Mouse (Mus musculus): ENCODE results near the gene Smn1. TPM values are rescaled to one million over a fixed set of nuclear protein-coding genes. Genes with fewer than 3 reads are reported as not detected.

Gene Smn1
- 45.1 and 49.1 TPM in 2 replicates for polyA plus RNA-seq (2015; fragmentation: Nextera tagmentation; extraction: Ambion mirVana)

DNA sequence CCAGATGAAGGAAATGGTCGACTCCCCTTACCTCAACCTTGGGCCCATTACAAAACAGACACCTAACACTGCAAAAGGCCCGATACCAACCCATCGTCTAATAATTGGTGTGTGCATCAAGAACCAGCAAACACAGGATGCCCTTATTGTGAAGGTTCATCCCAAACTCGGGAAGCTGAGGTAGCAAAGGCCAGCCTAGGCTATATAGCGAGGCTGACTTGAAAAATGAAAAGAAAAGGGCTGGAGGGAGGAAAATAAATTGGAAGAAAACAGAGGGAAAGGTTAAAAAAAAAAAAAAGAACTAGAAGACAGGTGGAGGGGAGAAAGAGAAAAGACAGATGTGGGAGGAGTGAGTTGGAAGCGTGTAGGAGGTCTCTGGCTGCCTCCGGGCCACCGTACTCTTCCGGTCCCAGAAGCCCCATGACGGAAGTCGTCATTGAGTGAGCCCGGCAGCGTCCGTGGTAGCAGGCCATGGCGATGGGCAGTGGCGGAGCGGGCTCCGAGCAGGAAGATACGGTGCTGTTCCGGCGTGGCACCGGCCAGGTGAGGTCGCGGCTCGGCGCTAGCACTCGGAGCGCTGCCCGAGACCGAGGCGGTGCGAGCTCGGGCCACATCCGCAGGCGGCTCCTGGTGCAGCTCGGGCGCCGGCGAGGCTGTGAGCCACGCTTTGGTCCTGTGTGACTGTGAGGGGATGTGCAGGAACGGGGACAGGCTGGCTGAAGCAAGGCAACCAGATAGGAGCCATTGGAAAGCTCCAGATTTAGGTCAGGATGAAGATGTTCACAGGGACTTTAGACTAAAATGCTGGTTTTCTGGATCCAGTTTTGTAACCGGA, at the start of gene Smn1:
Smn1 (plus strand) TSS at position 430 of the 835 bp plus-strand sequence.
- H3K36me3 ChIP-seq = peaks cover 9% of the 10 kb centered on the region; the same call in 1 of the 2 replicates
- H3K4me1 ChIP-seq (replicated peaks) = peaks cover 9% of the 10 kb centered on the region
- no peak within 1 kb of the TSS for H3K27ac ChIP-seq
- H3K4me3 ChIP-seq (replicated peaks) = peak within 1 kb of the TSS; percentile 93
- no peaks in the 10 kb centered on the region for H3K27me3 ChIP-seq (replicated peaks)
- peak within 1 kb of the TSS; percentile 76 for H3K4me2 ChIP-seq (replicated peaks)
- no peaks in the 10 kb centered on the region for H3K9me3 ChIP-seq
- H3K9ac ChIP-seq = peak within 1 kb of the TSS; percentile 87
- 4% methylated on average over 42 of the region's 42 CpGs for WGBS
- ATAC-seq = peak; percentile 99

GRCm38 (mm10) chr13:100098808-100099207, 25.8 kb upstream of the Smn1 start:
- no peak for ATAC-seq

GRCm38 (mm10) chr13:100103052-100103658, 21.5 kb upstream of the Smn1 start:
- WGBS = 4% methylated on average over 15 of the region's 15 CpGs
- Histone ChIP-seq H3K36me3 (0 out of 2 replicates have a peak, but pooled peaks cover 3% of the 10 kb centered on the region), H3K27ac (peak overlapping the region; percentile 82), H3K9me3 (no peaks in the 10 kb centered on the region), H3K4me2 (replicated peaks) (peak overlapping the region; percentile 73), H3K27me3 (replicated peaks) (no peaks in the 10 kb centered on the region), H3K9ac (peak overlapping the region; percentile 95), H3K4me1 (replicated peaks) (peaks cover 12% of the 10 kb centered on the region), H3K4me3 (replicated peaks) (peak overlapping the region; percentile 94)
- ATAC-seq = 0 out of 2 replicates have a peak, but pooled peaks have one; percentile 2

More at GRCm38 (mm10) chr13:100098808-100099207, 25.8 kb upstream of the Smn1 start:
- Histone ChIP-seq H3K27me3 (replicated peaks) (no peaks in the 10 kb centered on the region), H3K9me3 (no peaks in the 10 kb centered on the region), H3K4me3 (replicated peaks) (no peak overlapping the region), H3K27ac (no peak overlapping the region), H3K36me3 (peaks cover 17% of the 10 kb centered on the region), H3K4me1 (replicated peaks) (peaks cover 7% of the 10 kb centered on the region), H3K9ac (no peak overlapping the region), H3K4me2 (replicated peaks) (no peak overlapping the region)
- 88% methylated on average over 6 of the region's 6 CpGs for WGBS

DNA sequence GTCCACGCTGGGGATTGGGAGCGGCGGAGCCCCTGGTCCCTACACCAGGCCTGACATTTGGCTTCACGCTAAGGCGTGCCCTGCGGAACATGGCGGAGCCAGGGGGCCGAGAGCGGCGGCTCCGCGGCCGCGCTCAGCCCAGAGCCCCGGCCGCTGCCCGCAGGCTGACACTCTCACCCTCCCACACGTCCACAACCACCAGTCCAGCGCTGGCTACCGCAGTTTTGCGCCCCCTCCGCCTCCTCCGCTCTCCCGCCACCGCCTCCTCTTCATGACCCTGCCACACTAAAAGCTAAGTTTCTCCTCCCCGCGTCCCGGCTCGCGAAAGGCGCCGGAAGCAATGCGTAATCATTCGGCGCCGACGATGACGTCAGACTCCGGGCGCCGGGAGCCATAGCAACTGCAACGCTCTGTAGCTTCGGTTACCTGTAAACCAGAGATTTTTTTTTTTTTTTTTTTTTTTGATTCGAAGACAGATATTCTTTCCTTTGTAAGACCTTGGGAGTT, 20.9 kb upstream of the Smn1 start, which contains the start of gene Bdp1:
Bdp1 (minus strand) TSS at position 323 of the 507 bp plus-strand sequence.
- Histone ChIP-seq H3K4me2 (replicated peaks) (peak within 1 kb of the TSS; percentile 73), H3K9me3 (no peaks in the 10 kb centered on the region), H3K9ac (peak within 1 kb of the TSS; percentile 95), H3K4me3 (replicated peaks) (peak within 1 kb of the TSS; percentile 94), H3K27ac (peak within 1 kb of the TSS; percentile 82), H3K36me3 (no peaks in the 10 kb centered on the region), H3K27me3 (replicated peaks) (no peaks in the 10 kb centered on the region), H3K4me1 (replicated peaks) (peaks cover 12% of the 10 kb centered on the region)
- ATAC-seq = peak; percentile 78
- WGBS = under 1% methylated on average over 44 of the region's 44 CpGs

GRCm38 (mm10) chr13:100107652-100108472, 16.8 kb upstream of the Smn1 start, which contains the start of gene Serf1:
Serf1 (plus strand) TSS chr13:100108012.
- Histone ChIP-seq H3K9me3 (no peaks in the 10 kb centered on the region), H3K27ac (peak within 1 kb of the TSS; percentile 73), H3K4me3 (replicated peaks) (peak within 1 kb of the TSS; percentile 79), H3K4me1 (replicated peaks) (0 out of 2 replicates have a peak, but pooled peaks cover 9% of the 10 kb centered on the region), H3K36me3 (no peaks in the 10 kb centered on the region), H3K4me2 (replicated peaks) (peak within 1 kb of the TSS; percentile 92), H3K27me3 (replicated peaks) (no peaks in the 10 kb centered on the region), H3K9ac (peak within 1 kb of the TSS; percentile 73)
- WGBS = under 1% methylated on average over 70 of the region's 76 CpGs
- ATAC-seq = peak; percentile 87

GRCm38 (mm10) chr13:100112218-100112972, 12.3 kb upstream of the Smn1 start:
- 43% methylated on average over 5 of the region's 5 CpGs for WGBS
- H3K4me3 ChIP-seq (replicated peaks) = no peak overlapping the region
- no peak overlapping the region for H3K9ac ChIP-seq
- no peak overlapping the region for H3K4me2 ChIP-seq (replicated peaks)
- no peaks in the 10 kb centered on the region for H3K9me3 ChIP-seq
- no peaks in the 10 kb centered on the region for H3K27me3 ChIP-seq (replicated peaks)
- 0 out of 2 replicates have a peak, but pooled peaks cover 7% of the 10 kb centered on the region for H3K4me1 ChIP-seq (replicated peaks)
- no peak for ATAC-seq
- H3K36me3 ChIP-seq = no peaks in the 10 kb centered on the region
- no peak overlapping the region for H3K27ac ChIP-seq

DNA sequence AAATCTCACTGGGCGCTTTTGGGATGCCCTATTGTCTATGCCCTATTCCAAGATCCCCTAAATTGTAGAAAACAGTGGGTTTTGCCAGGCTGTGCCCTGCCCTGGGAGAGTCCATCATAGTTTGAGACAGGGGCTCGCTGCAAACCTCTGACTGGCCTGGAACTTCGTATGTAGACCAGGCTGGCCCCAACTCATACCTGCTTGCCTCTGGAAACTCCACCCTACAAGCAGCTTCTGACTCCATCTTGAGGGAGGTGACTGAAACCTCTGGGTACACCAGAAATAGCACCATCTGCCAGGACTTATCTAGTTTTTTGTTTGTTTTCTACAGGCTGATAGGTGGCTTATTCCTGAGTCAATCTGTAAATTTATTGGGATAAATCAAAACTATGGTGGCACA, 682 bp upstream of the Smn1 start:
- H3K36me3 ChIP-seq = peaks cover 9% of the 10 kb centered on the region; the same call in 1 of the 2 replicates
- H3K4me1 ChIP-seq (replicated peaks) = peaks cover 9% of the 10 kb centered on the region
- H3K9ac ChIP-seq = no peak overlapping the region
- WGBS = 83% methylated on average over 3 of the region's 3 CpGs
- ATAC-seq = peak; percentile 34; the same call in 1 of the 2 replicates
- H3K27me3 ChIP-seq (replicated peaks) = no peaks in the 10 kb centered on the region
- H3K4me3 ChIP-seq (replicated peaks) = peak overlapping the region; percentile 93; the same call in 1 of the 2 replicates
- no peaks in the 10 kb centered on the region for H3K9me3 ChIP-seq
- H3K27ac ChIP-seq = no peak overlapping the region
- peak overlapping the region; percentile 76 for H3K4me2 ChIP-seq (replicated peaks)

- Histone ChIP-seq H3K27me3 (replicated peaks) (no peaks in the 10 kb centered on the region), H3K4me1 (replicated peaks) (peaks cover 9% of the 10 kb centered on the region), H3K27ac (no peak overlapping the region), H3K9ac (peak overlapping the region; percentile 87), H3K4me2 (replicated peaks) (peak overlapping the region; percentile 76), H3K36me3 (peaks cover 9% of the 10 kb centered on the region; the same call in 1 of the 2 replicates), H3K9me3 (no peaks in the 10 kb centered on the region), H3K4me3 (replicated peaks) (peak overlapping the region; percentile 93)
- 2% methylated on average over 10 of the region's 10 CpGs for WGBS
- ATAC-seq = peak; percentile 20; the same call in 1 of the 2 replicates
Observed at GRCm38 (mm10) chr13:100125258-100125643, 599 bp downstream of the Smn1 start.

- H3K36me3 ChIP-seq = peaks cover 5% of the 10 kb centered on the region; the same call in 1 of the 2 replicates
- no peaks in the 10 kb centered on the region for H3K27me3 ChIP-seq (replicated peaks)
- WGBS = 78% methylated on average over 8 of the region's 8 CpGs
- H3K9me3 ChIP-seq = no peaks in the 10 kb centered on the region
- no peak overlapping the region for H3K4me3 ChIP-seq (replicated peaks)
- no peak overlapping the region for H3K27ac ChIP-seq
- H3K4me2 ChIP-seq (replicated peaks) = no peak overlapping the region
- no peak overlapping the region for H3K9ac ChIP-seq
- no peaks in the 10 kb centered on the region for H3K4me1 ChIP-seq (replicated peaks)
- no peak for ATAC-seq
Observed at GRCm38 (mm10) chr13:100141646-100142314, 17.1 kb downstream of the Smn1 start.

- H3K4me3 ChIP-seq (replicated peaks) = no peak overlapping the region
- H3K36me3 ChIP-seq = no peaks in the 10 kb centered on the region
- 48% methylated on average over 1 of the region's 1 CpGs for WGBS
- no peak overlapping the region for H3K9ac ChIP-seq
- no peak for ATAC-seq
- no peaks in the 10 kb centered on the region for H3K4me1 ChIP-seq (replicated peaks)
- H3K27ac ChIP-seq = no peak overlapping the region
- no peaks in the 10 kb centered on the region for H3K27me3 ChIP-seq (replicated peaks)
- no peak overlapping the region for H3K4me2 ChIP-seq (replicated peaks)
- no peaks in the 10 kb centered on the region for H3K9me3 ChIP-seq
Observed at GRCm38 (mm10) chr13:100152659-100153058, 28.0 kb downstream of the Smn1 start.

All from intestine, embryonic 15.5 days (tissue).